Mouse (Mus musculus) retina, postnatal 1 day (tissue): ENCODE measurements around the gene Rimkla.
A peak's percentile ranks its signal among the peaks of the same experiment; 100 is the strongest.
"Not testable (repeated sequence)": the region's sequence is repeated elsewhere in the genome, so short reads cannot be mapped to it uniquely, and the experiment has no call there.

Experiments
- DNase-seq: peaks from one replicate; pipeline ENCODE4 v3.0.0-alpha.2; 2012

Gene Rimkla

GRCm38 (mm10) chr4:119492291-119492932 lies at the start of gene Rimkla:
Gene Rimkla (minus strand): TSS chr4:119492628.
- DNase-seq: peak; percentile 85

GRCm38 (mm10) chr4:119540533-119540890 lies 48.1 kb upstream of the Rimkla start:
- no peak for DNase-seq

GRCm38 (mm10) chr4:119539836-119540532 lies 47.6 kb upstream of the Rimkla start:
- peak; percentile 74 for DNase-seq

GRCm38 (mm10) chr4:119539031-119539824 lies 46.8 kb upstream of the Rimkla start, which contains the start of gene Frg2f1:
Gene Frg2f1 (minus strand): TSS chr4:119539529.
- peak; percentile 98 for DNase-seq

- no peak for DNase-seq
These were observed 45.0 kb upstream of the Rimkla start for GRCm38 (mm10) chr4:119537436-119537835.

GRCm38 (mm10) chr4:119536615-119537014 lies 44.2 kb upstream of the Rimkla start, which contains the start of gene Foxj3:
Gene Foxj3 (plus strand): TSS chr4:119537004.
- not testable (repeated sequence) for DNase-seq

GRCm38 (mm10) chr4:119535103-119535502 lies 42.7 kb upstream of the Rimkla start:
- no peak for DNase-seq

GRCm38 (mm10) chr4:119531813-119532212 lies 39.4 kb upstream of the Rimkla start:
- no peak for DNase-seq

- no peak for DNase-seq
These were observed 34.0 kb upstream of the Rimkla start for GRCm38 (mm10) chr4:119526329-119526845.

- no peak for DNase-seq
These were observed 32.0 kb upstream of the Rimkla start for GRCm38 (mm10) chr4:119524466-119524865.

GRCm38 (mm10) chr4:119524010-119524409 lies 31.6 kb upstream of the Rimkla start:
- DNase-seq: peak; percentile 28

- DNase-seq: no peak
These were observed 31.1 kb upstream of the Rimkla start for GRCm38 (mm10) chr4:119523575-119523974.

GRCm38 (mm10) chr4:119512731-119513141 lies 20.3 kb upstream of the Rimkla start:
- no peak for DNase-seq

- DNase-seq: no peak
These were observed 19.2 kb upstream of the Rimkla start for GRCm38 (mm10) chr4:119511591-119511990.

- DNase-seq: no peak
These were observed 6.0 kb upstream of the Rimkla start for GRCm38 (mm10) chr4:119498319-119498848.

- DNase-seq: no peak
These were observed 502 bp upstream of the Rimkla start for GRCm38 (mm10) chr4:119492933-119493327.

- peak; percentile 55 for DNase-seq
These were observed 1.6 kb downstream of the Rimkla start for GRCm38 (mm10) chr4:119490806-119491205.

GRCm38 (mm10) chr4:119489666-119490065 lies 2.8 kb downstream of the Rimkla start:
- DNase-seq: peak; percentile 32

- DNase-seq: no peak
These were observed 7.5 kb downstream of the Rimkla start for GRCm38 (mm10) chr4:119484882-119485281.

GRCm38 (mm10) chr4:119483051-119483450 lies 9.4 kb downstream of the Rimkla start:
- DNase-seq: no peak

GRCm38 (mm10) chr4:119473150-119473549 lies 19.3 kb downstream of the Rimkla start:
- no peak for DNase-seq

- DNase-seq: no peak
These were observed 19.9 kb downstream of the Rimkla start for GRCm38 (mm10) chr4:119472545-119472944.
